Mouse (Mus musculus) stomach, embryonic 16.5 days (tissue): ENCODE measurements at regions not wholly inside any gene's neighbourhood (a gene's known extent, or its start where the extent isn't known, plus 50 kb on each side); places are given as distances from the start of the nearest gene placed in this dataset.

Experiments
- ATAC-seq: fragments of 200-750 bp; cut with Nextera tagmentation; 2 replicates; pipeline ENCODE4 v1.8.0; 2017; ENCODE audit warnings: moderate number of reproducible peaks, moderate TSS enrichment; ENCODE audit not compliant: insufficient read depth, low FRiP score
- H3K27ac ChIP-seq: fragments of 300-500 bp; sonication (generic); 2 replicates; pipeline ENCODE4 v1.5.1; 2014; ENCODE audit warnings: low read length
- H3K27me3 ChIP-seq: fragments of 300-500 bp; sonication (generic); 2 replicates; pipeline ENCODE4 v1.6.1; 2014; ENCODE audit warnings: low read length, control low read depth, mixed read lengths; ENCODE audit not compliant: control insufficient read depth, insufficient read depth
- H3K36me3 ChIP-seq: fragments of 300-500 bp; sonication (generic); 2 replicates; pipeline ENCODE4 v1.6.1; 2014; ENCODE audit warnings: low read length; ENCODE audit not compliant: control insufficient read depth, insufficient read depth
- H3K4me1 ChIP-seq: fragments of 300-500 bp; sonication (generic); 2 replicates; pipeline ENCODE4 v1.6.1; 2014; ENCODE audit warnings: low read length, control low read depth, mixed read lengths; ENCODE audit not compliant: control insufficient read depth, insufficient read depth
- H3K4me2 ChIP-seq: fragments of 300-500 bp; sonication (generic); 2 replicates; pipeline ENCODE4 v1.6.1; 2014; ENCODE audit warnings: low read depth, low read length, mixed read lengths
- H3K4me3 ChIP-seq: fragments of 300-500 bp; sonication (generic); replicated peaks from 2 replicates; pipeline ENCODE4 v1.5.1; 2014; ENCODE audit warnings: mild to moderate bottlenecking, low read length
- H3K9ac ChIP-seq: fragments of 300-500 bp; sonication (generic); 2 replicates; pipeline ENCODE4 v1.6.1; 2014; ENCODE audit warnings: low read length
- H3K9me3 ChIP-seq: fragments of 300-500 bp; sonication (generic); replicated peaks from 2 replicates; pipeline ENCODE4 v1.6.1; 2016; ENCODE audit warnings: low read length, control low read depth; ENCODE audit not compliant: control insufficient read depth
- WGBS: fragments of 180-500 bp; shearing (Covaris S2); extraction: QIAGEN DNeasy Blood & Tissue Kit; methylation state at CpG from one replicate; pipeline ENCODE4 v1.1.7; 2014; 5-methylcytosine and 5-hydroxymethylcytosine counted together

DNA sequence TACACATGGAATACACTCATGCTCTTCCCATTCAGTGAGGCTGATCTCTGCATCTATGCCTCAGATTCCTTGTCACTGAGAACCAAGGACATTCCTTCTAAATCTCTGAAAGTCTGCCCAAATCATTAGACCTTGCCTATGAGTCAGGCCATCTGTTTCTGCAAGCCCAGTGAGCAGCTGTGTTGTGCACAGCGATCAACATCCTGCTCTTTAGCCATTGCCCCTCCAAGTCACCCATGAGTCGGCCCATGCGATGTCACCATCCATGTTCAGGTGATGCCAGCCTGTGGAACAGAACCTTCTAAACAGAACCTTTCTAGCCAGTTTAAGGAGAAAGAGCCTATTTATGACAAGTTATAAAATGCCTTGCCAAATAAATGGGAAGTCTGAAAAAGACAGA, 66.4 kb upstream of the Sfrp2 start:
- Histone ChIP-seq H3K4me1 (no peaks in the 10 kb centered on the region), H3K4me3 (no peak overlapping the region), H3K36me3 (no peaks in the 10 kb centered on the region), H3K27me3 (no peaks in the 10 kb centered on the region), H3K9ac (no peak overlapping the region), H3K27ac (no peak overlapping the region), H3K9me3 (no peaks in the 10 kb centered on the region), H3K4me2 (no peak overlapping the region)
- 77% methylated on average over 3 of the region's 3 CpGs for WGBS
- no peak for ATAC-seq

DNA sequence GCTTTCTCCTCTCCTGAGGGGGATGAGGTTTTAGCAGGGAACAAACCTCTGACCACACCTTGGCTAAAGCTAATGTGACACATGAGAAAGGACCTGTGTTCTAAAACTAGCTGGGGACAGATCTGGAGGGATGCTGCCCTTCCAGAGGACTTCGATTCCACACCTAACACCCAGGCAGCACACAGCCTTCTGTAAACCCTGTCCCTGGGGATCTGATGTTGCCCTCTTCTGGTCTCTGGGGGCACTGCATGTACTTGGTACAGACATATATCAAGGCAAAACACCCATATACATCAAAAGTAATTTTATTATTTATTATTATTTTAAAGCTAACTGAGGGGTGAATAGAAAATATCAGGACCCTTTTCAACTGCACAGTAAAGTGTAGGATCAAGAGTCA, 65.0 kb upstream of the Sfrp2 start:
- no peak overlapping the region for H3K4me3 ChIP-seq
- no peaks in the 10 kb centered on the region for H3K27me3 ChIP-seq
- H3K4me2 ChIP-seq, result no peak overlapping the region
- H3K9me3 ChIP-seq, result no peaks in the 10 kb centered on the region
- no peak overlapping the region for H3K9ac ChIP-seq
- ATAC-seq, result no peak
- H3K27ac ChIP-seq, result no peak overlapping the region
- 53% methylated on average over 1 of the region's 1 CpGs for WGBS
- no peaks in the 10 kb centered on the region for H3K4me1 ChIP-seq
- no peaks in the 10 kb centered on the region for H3K36me3 ChIP-seq

GRCm38 (mm10) chr3:83704559-83704958, 61.6 kb upstream of the Sfrp2 start:
- 78% methylated on average over 11 of the region's 11 CpGs for WGBS
- Histone ChIP-seq H3K27me3 (no peaks in the 10 kb centered on the region), H3K9me3 (no peaks in the 10 kb centered on the region), H3K4me2 (no peak overlapping the region), H3K4me3 (no peak overlapping the region), H3K36me3 (no peaks in the 10 kb centered on the region), H3K27ac (no peak overlapping the region), H3K4me1 (no peaks in the 10 kb centered on the region), H3K9ac (no peak overlapping the region)
- no peak for ATAC-seq

- Histone ChIP-seq H3K27ac (no peak overlapping the region), H3K9me3 (no peaks in the 10 kb centered on the region), H3K4me1 (no peaks in the 10 kb centered on the region), H3K4me3 (no peak overlapping the region), H3K9ac (no peak overlapping the region), H3K36me3 (no peaks in the 10 kb centered on the region), H3K27me3 (no peaks in the 10 kb centered on the region), H3K4me2 (no peak overlapping the region)
- WGBS, result 96% methylated on average over 6 of the region's 6 CpGs
- no peak for ATAC-seq
Observed at GRCm38 (mm10) chr3:83705253-83705652, 60.9 kb upstream of the Sfrp2 start.

GRCm38 (mm10) chr3:83706531-83707243, 59.4 kb upstream of the Sfrp2 start:
- WGBS, result 43% methylated on average over 13 of the region's 13 CpGs

DNA sequence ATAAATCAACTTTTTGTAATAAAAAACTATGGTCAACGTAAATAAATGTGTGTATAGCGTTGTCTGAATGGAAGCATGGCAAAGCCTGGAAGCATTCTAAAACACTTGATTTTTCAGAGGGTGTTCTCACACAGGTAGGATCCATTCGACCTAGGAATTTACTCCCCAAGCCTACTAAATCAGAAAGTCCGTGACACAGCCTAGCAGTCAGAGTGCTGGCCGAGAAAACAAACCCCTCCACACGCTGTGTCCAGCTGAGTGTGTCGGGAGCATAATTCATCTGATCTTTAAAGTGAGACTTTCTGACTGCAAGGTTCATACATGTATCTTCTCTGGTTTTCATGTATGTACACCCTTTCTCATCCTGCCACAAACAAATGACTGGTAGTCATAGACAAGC, 58.8 kb upstream of the Sfrp2 start:
- H3K36me3 ChIP-seq, result no peaks in the 10 kb centered on the region
- no peak overlapping the region for H3K4me2 ChIP-seq
- no peak overlapping the region for H3K9ac ChIP-seq
- H3K4me3 ChIP-seq, result no peak overlapping the region
- H3K4me1 ChIP-seq, result peaks cover 9% of the 10 kb centered on the region
- 67% methylated on average over 7 of the region's 7 CpGs for WGBS
- no peak for ATAC-seq
- H3K27me3 ChIP-seq, result no peaks in the 10 kb centered on the region
- H3K27ac ChIP-seq, result no peak overlapping the region
- no peaks in the 10 kb centered on the region for H3K9me3 ChIP-seq

More at GRCm38 (mm10) chr3:83706531-83707243, 59.4 kb upstream of the Sfrp2 start:
- H3K27ac ChIP-seq, result no peak overlapping the region
- H3K9me3 ChIP-seq, result no peaks in the 10 kb centered on the region
- H3K9ac ChIP-seq, result no peak overlapping the region
- H3K36me3 ChIP-seq, result no peaks in the 10 kb centered on the region
- no peak overlapping the region for H3K4me2 ChIP-seq
- ATAC-seq, result peak; percentile 68; the same call in 1 of the 2 replicates
- H3K4me3 ChIP-seq, result no peak overlapping the region
- no peaks in the 10 kb centered on the region for H3K27me3 ChIP-seq
- H3K4me1 ChIP-seq, result peaks cover 9% of the 10 kb centered on the region

GRCm38 (mm10) chr3:83708973-83709372, 57.1 kb upstream of the Sfrp2 start:
- H3K4me3 ChIP-seq, result no peak overlapping the region
- no peaks in the 10 kb centered on the region for H3K9me3 ChIP-seq
- 66% methylated on average over 4 of the region's 4 CpGs for WGBS
- no peak overlapping the region for H3K9ac ChIP-seq
- no peaks in the 10 kb centered on the region for H3K27me3 ChIP-seq
- H3K27ac ChIP-seq, result no peak overlapping the region
- no peaks in the 10 kb centered on the region for H3K36me3 ChIP-seq
- no peak overlapping the region for H3K4me2 ChIP-seq
- peaks cover 9% of the 10 kb centered on the region for H3K4me1 ChIP-seq
- ATAC-seq, result no peak

GRCm38 (mm10) chr3:83709531-83709930, 56.6 kb upstream of the Sfrp2 start:
- peaks cover 9% of the 10 kb centered on the region for H3K4me1 ChIP-seq
- no peak overlapping the region for H3K27ac ChIP-seq
- ATAC-seq, result no peak
- H3K36me3 ChIP-seq, result no peaks in the 10 kb centered on the region
- no peak overlapping the region for H3K9ac ChIP-seq
- no peaks in the 10 kb centered on the region for H3K9me3 ChIP-seq
- 40% methylated on average over 1 of the region's 1 CpGs for WGBS
- no peaks in the 10 kb centered on the region for H3K27me3 ChIP-seq
- no peak overlapping the region for H3K4me2 ChIP-seq
- H3K4me3 ChIP-seq, result no peak overlapping the region

DNA sequence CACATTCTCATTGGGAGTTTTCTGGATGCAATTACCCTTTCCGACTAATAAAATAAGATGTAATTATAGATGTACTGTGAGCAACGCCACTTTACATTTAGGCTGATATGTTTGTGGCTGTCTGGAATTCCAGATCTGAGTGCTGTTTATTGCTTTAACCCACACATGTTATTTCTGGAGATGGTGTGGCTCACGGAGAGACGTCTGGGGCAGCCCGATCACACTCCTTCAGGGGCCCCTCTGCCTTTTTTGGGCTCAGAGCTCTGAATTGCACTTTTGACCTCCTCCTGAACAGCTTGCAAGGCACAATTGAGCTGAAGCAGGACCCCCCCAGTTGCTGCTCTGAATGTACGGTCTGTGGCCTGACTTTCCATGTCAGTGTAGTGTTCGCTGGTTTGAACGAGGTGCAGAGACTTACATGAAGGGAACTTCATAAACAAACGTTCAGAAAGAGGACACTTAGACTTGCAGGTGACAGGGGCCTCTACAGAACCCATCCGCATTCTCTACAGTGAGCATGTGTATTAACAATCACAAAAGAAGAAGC, 55.1 kb upstream of the Sfrp2 start:
- Histone ChIP-seq H3K27me3 (no peaks in the 10 kb centered on the region), H3K27ac (no peak overlapping the region), H3K9ac (0 out of 2 replicates have a peak overlapping the region, but pooled peaks have one; percentile 9), H3K9me3 (no peaks in the 10 kb centered on the region), H3K4me2 (no peak overlapping the region), H3K4me3 (no peak overlapping the region), H3K36me3 (no peaks in the 10 kb centered on the region), H3K4me1 (peaks cover 9% of the 10 kb centered on the region)
- 37% methylated on average over 10 of the region's 10 CpGs for WGBS
- ATAC-seq, result no peak
